Mouse (Mus musculus) limb, embryonic 15.5 days (tissue): Measurements from ENCODE around the gene Birc5. TPM values are rescaled to one million over a fixed set of nuclear protein-coding genes. Genes with fewer than 3 reads are reported as not detected.

Source experiments
- ATAC-seq: fragments of 200-750 bp; cut with Nextera tagmentation; 2 replicates; pipeline ENCODE4 v1.8.0; 2017; ENCODE audit warnings: low read depth, moderate TSS enrichment; ENCODE audit not compliant: insufficient number of reproducible peaks, low FRiP score, low TSS enrichment
- H3K27ac ChIP-seq: fragments of 300-500 bp; sonication (generic); 2 replicates; pipeline ENCODE4 v1.5.1; 2015; ENCODE audit warnings: moderate library complexity, mild to moderate bottlenecking, inconsistent platforms
- H3K27me3 ChIP-seq: fragments of 300-500 bp; sonication (generic); 2 replicates; pipeline ENCODE4 v1.6.1; 2015; ENCODE audit warnings: inconsistent platforms
- H3K36me3 ChIP-seq: fragments of 300-500 bp; sonication (generic); 2 replicates; pipeline ENCODE4 v1.6.1; 2015; ENCODE audit warnings: inconsistent platforms
- H3K4me1 ChIP-seq: fragments of 300-500 bp; sonication (generic); 2 replicates; pipeline ENCODE4 v1.6.1; 2015; ENCODE audit warnings: inconsistent platforms
- H3K4me2 ChIP-seq: fragments of 300-500 bp; sonication (generic); 2 replicates; pipeline ENCODE4 v1.6.1; 2015; ENCODE audit warnings: mild to moderate bottlenecking, inconsistent platforms
- H3K4me3 ChIP-seq: fragments of 300-500 bp; sonication (generic); 2 replicates; pipeline ENCODE4 v1.5.1; 2015; ENCODE audit warnings: mild to moderate bottlenecking, inconsistent platforms
- H3K9ac ChIP-seq: fragments of 300-500 bp; sonication (generic); 2 replicates; pipeline ENCODE4 v1.6.1; 2015; ENCODE audit warnings: inconsistent platforms
- H3K9me3 ChIP-seq: fragments of 300-500 bp; sonication (generic); 2 replicates; pipeline ENCODE4 v1.6.1; 2016; ENCODE audit warnings: inconsistent platforms
- WGBS: fragments of 180-500 bp; shearing (Covaris S2); methylation state at CpG from one replicate; pipeline ENCODE4 v1.1.7; 2015; 5-methylcytosine and 5-hydroxymethylcytosine counted together
- polyA plus RNA-seq: library from polyadenylated mRNA; unstranded; fragments of >200 nt; fragmentation: Nextera tagmentation; extraction: Ambion mirVana; gene quantifications from 2 replicates; pipeline ENCODE4 v1.2.1, GENCODE M21; 2015

Gene Birc5
- polyA plus RNA-seq, 1 experiment from 2014 or later, result 254 TPM

DNA sequence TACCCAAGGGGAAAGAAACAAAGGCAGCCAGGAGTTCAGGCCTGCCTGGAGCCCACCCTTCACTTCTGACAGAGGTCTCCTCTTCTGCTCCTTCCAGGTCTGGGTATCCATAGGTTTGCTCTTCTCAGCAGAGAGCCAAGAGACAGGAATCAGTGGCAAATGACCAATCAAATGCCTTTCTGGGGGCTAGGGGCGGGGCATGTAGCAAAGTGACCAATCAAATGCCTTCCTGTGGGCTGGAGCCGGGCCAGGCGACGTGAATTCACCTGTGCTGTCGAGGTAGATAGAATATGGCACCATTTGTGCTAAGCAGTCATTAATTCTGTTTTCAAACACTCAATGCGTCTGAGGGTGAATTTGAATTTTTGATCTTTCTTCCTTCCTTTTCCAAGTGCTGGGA lies 43.1 kb downstream of the Birc5 start:
- ATAC-seq, result no peak
- Histone ChIP-seq H3K36me3 (no peaks in the 10 kb centered on the region), H3K9me3 (no peaks in the 10 kb centered on the region), H3K9ac (no peak overlapping the region), H3K27me3 (no peaks in the 10 kb centered on the region; the same call in 1 of the 2 replicates), H3K4me3 (no peak overlapping the region), H3K27ac (no peak overlapping the region), H3K4me1 (peaks cover 42% of the 10 kb centered on the region), H3K4me2 (no peak overlapping the region)
- 42% methylated on average over 6 of the region's 6 CpGs for WGBS

DNA sequence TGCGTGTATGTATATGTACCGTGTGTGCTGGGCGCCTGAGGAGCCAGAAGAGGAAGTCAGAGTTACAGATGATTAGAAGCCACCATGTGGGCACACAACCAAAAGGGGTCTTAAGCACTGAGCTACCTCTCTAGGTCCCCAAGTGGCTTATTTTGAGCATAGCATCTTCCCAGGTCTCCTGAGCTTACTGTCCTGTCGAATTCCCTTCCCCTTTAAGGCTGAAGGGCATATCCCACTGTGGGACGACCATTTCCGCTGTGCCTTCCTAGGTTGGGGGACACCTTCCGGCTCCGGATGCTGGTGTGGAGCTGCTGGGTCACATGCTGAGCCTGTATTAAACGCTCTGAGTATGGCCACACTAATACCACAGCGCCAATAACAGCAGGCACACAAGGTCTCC lies 45.6 kb downstream of the Birc5 start:
- 51% methylated on average over 10 of the region's 10 CpGs for WGBS
- ATAC-seq, result no peak

DNA sequence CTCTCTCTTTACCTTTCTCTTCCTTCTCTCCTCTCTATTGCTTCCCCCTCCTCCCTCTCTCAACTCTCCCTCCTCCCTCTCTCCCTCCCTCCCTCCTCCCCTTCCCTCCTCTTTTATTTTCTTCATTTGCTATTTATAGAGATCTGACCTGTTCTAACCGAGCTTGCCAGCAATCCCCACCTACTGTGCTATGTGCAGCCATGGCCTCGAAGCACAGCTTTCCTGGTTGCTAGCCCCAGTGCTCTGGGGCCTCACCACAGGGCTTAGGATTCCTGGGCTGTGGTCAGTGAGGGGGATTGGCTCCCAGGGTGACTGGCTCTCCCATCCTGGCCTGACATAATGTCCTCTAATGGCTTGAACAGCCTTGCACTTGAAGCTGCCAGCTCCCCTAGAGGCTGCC lies 47.5 kb downstream of the Birc5 start:
- ATAC-seq, result no peak
- WGBS, result 28% methylated on average over 2 of the region's 2 CpGs
- no peak overlapping the region for H3K9ac ChIP-seq

More for the DNA sequence above, 45.6 kb downstream of the Birc5 start:
- Histone ChIP-seq H3K27ac (no peak overlapping the region), H3K4me3 (no peak overlapping the region), H3K4me2 (no peak overlapping the region), H3K9me3 (no peaks in the 10 kb centered on the region), H3K4me1 (peaks cover 26% of the 10 kb centered on the region), H3K36me3 (no peaks in the 10 kb centered on the region), H3K9ac (no peak overlapping the region), H3K27me3 (no peaks in the 10 kb centered on the region; the same call in 1 of the 2 replicates)

DNA sequence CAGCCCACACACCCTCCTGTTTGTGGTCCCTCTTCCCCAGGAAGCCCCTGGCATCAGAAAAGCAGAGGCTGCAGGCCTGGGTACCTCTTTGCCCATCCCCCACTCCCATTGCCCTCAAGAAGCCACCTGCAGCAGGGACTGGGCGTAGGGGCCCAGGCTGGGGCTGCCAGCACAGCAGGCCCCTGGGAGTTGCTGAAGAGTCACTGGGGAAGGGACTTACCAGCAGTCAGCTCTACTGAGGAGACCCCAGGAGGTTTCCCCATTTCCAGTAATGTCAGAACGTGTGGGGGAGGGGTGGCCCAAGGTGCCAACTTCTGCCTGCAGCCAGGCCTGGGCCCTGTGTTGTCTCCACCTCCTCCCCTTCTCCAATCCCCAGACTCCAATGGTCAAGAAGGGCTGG lies 53.2 kb downstream of the Birc5 start:
- H3K4me2 ChIP-seq, result no peak overlapping the region
- no peak overlapping the region for H3K4me3 ChIP-seq
- no peak for ATAC-seq
- no peaks in the 10 kb centered on the region for H3K9me3 ChIP-seq
- 62% methylated on average over 2 of the region's 2 CpGs for WGBS
- H3K9ac ChIP-seq, result no peak overlapping the region
- H3K27me3 ChIP-seq, result no peaks in the 10 kb centered on the region
- H3K4me1 ChIP-seq, result no peaks in the 10 kb centered on the region
- H3K36me3 ChIP-seq, result no peaks in the 10 kb centered on the region
- H3K27ac ChIP-seq, result no peak overlapping the region

More for the DNA sequence above, 47.5 kb downstream of the Birc5 start:
- peaks cover 7% of the 10 kb centered on the region; the same call in 1 of the 2 replicates for H3K4me1 ChIP-seq
- no peaks in the 10 kb centered on the region for H3K9me3 ChIP-seq
- no peak overlapping the region for H3K27ac ChIP-seq
- no peaks in the 10 kb centered on the region for H3K36me3 ChIP-seq
- no peak overlapping the region for H3K4me2 ChIP-seq
- no peak overlapping the region for H3K4me3 ChIP-seq
- no peaks in the 10 kb centered on the region for H3K27me3 ChIP-seq

DNA sequence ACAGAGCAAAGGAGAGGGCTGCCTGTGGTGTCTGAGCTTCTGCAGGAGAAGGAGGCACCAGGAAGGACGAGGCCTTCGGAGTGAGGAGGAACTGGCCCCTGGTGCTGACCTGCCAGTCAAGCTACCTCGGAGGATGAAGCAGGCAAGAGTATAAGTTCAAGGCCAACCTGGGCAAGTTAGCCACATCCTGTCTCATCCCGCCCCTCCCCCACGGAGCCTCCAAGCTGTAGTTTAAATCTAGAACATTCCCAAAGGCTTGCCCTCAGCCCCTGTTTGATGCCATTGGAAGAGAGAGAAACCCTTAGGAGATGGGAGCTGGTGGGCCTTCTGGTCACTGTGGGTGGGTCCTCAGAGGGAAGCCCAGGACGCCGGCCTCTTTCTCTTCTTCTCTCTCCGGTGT lies 55.4 kb downstream of the Birc5 start:
- no peak overlapping the region for H3K4me2 ChIP-seq
- WGBS, result 87% methylated on average over 8 of the region's 8 CpGs
- H3K27me3 ChIP-seq, result no peaks in the 10 kb centered on the region
- H3K9ac ChIP-seq, result no peak overlapping the region
- no peaks in the 10 kb centered on the region for H3K36me3 ChIP-seq
- no peak overlapping the region for H3K4me3 ChIP-seq
- ATAC-seq, result no peak
- no peaks in the 10 kb centered on the region for H3K9me3 ChIP-seq
- no peaks in the 10 kb centered on the region for H3K4me1 ChIP-seq
- H3K27ac ChIP-seq, result no peak overlapping the region

Other genes starting within 250 kb of the Birc5 start
- gene Tnrc6c, start 195.0 kb upstream of the Birc5 start, polyA plus RNA-seq, result 13.2 and 15.4 TPM in 2 replicates
- gene Tmc8, start 67.2 kb upstream of the Birc5 start, polyA plus RNA-seq, result 1.2 and 2.0 TPM in 2 replicates
- 24.5 and 25.9 TPM in 2 replicates for gene Tmc6, start 67.1 kb upstream of the Birc5 start, polyA plus RNA-seq
- 0.55 TPM in 1 of 2 replicates, not detected in the other for gene 6030468B19Rik, start 51.6 kb upstream of the Birc5 start, polyA plus RNA-seq
- 0.50 and 0.71 TPM in 2 replicates for gene Gm20708, start 39.6 kb upstream of the Birc5 start, polyA plus RNA-seq
- gene Syngr2, start 39.6 kb upstream of the Birc5 start, polyA plus RNA-seq, result 74.0 and 85.6 TPM in 2 replicates
- 4.6 and 4.9 TPM in 2 replicates for gene Afmid, start 23.3 kb upstream of the Birc5 start, polyA plus RNA-seq
- 119 and 134 TPM in 2 replicates for gene Tk1, start 23.2 kb upstream of the Birc5 start, polyA plus RNA-seq
- gene Tmem235, start 11.5 kb downstream of the Birc5 start, polyA plus RNA-seq, result not detected in 2 replicates
- 3.5 and 4.1 TPM in 2 replicates for gene Tha1, start 24.2 kb downstream of the Birc5 start, polyA plus RNA-seq
- gene Socs3, start 120.8 kb downstream of the Birc5 start, polyA plus RNA-seq, result 20.3 and 24.0 TPM in 2 replicates
- 35.5 and 37.8 TPM in 2 replicates for gene Pgs1, start 137.0 kb downstream of the Birc5 start, polyA plus RNA-seq